Mouse (Mus musculus) B cell, adult 2 months (primary cell): ENCODE data around the gene 1700084M14Rik.
"Not testable (repeated sequence)": the region's sequence is repeated elsewhere in the genome, so short reads cannot be mapped to it uniquely, and the experiment has no call there.

Source experiments
- DNase-seq, 2 experiments: peaks; one replicate each; pipeline ENCODE4 v3.0.0; 2022

1700084M14Rik gene

GRCm38 (mm10) chrX:91575811-91576210 is at the start of gene 1700084M14Rik:
TSS of gene 1700084M14Rik (minus strand) at chrX:91575911.
- DNase-seq, result not testable (repeated sequence)
